Mouse (Mus musculus): ENCODE measurements at regions not wholly inside any gene's neighbourhood (a gene's known extent, or its start where the extent isn't known, plus 50 kb on each side); places are given as distances from the start of the nearest gene placed in this dataset.

DNA sequence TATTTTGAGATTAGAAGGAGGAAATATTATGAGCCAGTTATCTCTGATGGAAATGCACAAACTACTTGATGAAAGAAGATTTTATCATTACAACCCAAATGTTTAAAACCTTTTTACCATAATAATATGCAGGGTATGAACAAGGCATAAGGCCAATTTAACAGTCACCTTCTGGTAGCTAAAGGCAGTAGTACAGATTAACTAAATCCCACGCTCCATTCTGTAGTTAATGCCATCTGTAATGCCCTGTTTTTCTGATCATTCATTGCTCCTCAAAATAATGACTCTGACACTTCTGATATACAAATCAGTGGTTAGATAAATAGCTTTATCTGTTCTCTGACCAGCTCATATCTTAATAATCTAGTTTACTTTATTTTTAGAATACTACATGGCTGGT lies 987.8 kb downstream of the Pcdh7 start:
- DNase-seq, result no peak

DNA sequence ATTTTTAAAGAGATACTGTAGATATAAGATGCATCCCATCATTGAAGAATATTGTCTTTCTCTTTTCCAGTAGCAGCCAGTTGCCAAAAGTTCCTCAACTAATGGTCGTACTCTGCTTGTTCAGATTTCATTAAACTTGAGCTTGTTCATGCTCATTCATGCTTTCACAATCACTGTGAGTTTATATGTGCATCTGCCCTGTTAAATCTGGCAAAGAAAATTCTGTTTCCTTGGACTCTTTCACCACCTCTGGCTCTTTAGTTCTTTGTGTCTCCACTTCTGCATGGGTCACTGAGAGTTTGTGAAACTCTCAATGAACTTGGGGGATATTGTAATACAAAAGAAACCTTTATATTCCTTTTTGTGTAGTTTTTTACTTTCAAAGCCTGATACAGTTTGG lies 994.6 kb downstream of the Pcdh7 start:
- DNase-seq, result no peak

DNA sequence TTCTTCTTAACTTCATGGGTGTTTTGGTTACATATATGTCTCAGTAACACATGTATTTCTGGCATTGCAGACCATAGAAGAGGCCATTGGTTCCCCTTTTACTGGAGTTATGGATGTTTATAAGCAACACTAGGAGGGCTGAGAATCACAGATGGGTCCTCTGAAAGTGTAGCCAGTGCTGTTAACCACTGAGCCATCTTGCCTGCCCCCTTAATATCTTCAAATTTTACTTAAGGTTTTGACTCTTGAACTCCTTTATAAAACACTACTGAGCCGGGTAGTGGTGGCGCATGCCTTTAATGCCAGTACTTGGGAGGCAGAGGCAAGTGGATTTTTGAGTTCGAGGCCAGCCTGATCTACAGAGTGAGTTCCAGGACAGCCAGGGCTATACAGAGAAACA lies 1015.6 kb downstream of the Pcdh7 start:
- no peak for DNase-seq

DNA sequence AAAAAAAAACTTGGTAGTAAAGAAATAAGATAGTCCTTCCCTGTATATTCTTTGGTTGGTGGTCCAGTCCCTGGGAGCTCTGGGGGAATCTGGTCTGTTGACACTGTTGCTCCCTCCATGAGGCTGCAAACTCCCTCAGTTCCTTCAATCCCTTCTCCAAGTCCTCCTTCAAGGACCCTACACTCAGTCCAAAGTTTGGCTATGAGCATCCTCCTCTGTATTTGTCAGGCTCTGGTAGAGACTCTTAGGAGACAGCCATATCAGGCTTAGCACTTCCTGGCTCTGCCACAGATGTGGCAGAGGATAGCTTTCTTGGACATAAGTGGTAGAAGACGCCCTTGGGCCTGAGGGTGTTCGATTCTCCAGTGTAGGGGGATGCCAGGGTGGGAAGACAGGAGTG lies 1016.2 kb downstream of the Pcdh7 start:
- no peak for DNase-seq

DNA sequence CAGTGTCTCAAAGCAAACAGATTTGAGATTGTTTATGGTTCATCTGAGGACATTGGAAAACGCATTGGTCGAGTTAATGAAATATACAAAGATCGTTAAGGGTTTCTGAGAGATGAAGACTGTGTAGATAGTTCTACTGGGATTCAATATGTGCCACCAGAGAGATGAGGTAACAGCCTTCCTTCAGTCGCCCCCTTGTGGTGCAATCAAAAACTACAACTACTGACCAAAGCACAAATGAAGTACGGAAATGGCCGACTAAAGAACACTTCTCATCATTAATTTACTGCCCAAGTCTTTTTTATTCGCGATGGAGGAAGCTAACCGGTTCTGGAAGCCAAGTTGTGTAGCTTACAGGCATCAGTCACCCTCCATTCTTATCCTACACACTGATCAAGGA lies 1018.8 kb downstream of the Pcdh7 start:
- peak; percentile 18 for DNase-seq

DNA sequence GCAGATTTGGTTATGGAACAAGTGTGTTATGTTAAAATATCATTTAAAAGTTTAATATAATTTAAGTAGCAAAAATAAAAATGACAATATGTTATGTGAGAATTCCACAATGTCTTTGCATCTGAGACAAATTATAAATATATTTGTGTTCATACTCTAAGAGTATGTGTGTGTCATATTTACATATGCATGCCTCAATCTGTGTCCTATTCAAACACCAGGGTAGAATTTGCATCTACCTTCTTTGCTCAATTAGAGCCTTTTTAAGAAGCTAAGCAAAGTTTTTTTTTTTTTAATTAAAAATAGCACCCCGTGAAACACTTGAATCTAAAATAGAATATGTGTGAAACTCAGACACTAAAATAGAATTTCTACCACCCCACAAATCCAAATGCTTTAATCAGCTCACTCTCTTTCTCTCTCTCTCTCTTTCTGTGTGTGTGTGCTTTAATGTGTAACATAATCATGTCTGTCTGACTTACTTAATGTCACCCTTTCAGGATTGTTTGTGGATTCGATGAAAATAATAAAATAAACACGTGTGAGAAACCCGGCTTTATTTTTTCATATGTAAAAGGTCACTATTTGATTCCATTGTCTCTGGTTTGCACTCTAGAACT lies 1019.6 kb downstream of the Pcdh7 start:
- no peak for DNase-seq

DNA sequence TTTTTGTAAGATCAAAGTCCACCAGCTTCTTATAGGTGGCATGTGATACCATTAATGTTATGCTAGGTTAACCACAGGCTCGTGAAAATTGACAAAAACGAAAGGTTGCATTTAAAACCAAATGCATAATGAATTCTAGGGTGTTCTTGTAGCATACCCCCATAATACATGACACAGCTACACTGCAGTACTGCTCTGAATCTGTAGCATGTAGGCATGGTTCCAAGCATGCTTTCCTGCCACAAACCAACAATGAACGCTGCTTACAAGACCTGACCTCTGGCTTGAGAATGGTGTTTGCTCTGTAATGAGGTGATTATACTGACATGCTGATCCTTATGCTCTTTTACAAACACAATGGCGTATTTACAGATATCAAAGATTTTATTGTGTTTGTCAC lies 1020.3 kb downstream of the Pcdh7 start:
- DNase-seq, result no peak

DNA sequence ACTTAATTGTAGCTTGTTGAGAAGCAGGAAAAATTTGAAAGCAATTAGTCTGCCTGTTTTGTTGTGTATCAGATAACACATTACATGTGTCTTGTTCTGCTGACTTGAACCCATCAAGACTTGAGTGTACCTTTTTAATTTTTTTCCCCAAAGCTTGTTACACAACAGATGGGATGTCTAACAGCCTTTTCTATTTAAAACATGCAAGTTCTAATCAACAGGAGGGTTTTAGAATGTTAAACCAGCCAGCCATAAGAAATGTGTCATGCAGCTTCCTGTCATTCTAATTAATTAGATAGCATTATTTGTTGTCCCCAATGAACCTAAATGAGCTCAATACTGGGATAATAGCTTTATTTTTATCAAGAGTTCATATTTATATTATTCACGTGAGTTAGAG lies 1023.0 kb downstream of the Pcdh7 start:
- no peak for DNase-seq

DNA sequence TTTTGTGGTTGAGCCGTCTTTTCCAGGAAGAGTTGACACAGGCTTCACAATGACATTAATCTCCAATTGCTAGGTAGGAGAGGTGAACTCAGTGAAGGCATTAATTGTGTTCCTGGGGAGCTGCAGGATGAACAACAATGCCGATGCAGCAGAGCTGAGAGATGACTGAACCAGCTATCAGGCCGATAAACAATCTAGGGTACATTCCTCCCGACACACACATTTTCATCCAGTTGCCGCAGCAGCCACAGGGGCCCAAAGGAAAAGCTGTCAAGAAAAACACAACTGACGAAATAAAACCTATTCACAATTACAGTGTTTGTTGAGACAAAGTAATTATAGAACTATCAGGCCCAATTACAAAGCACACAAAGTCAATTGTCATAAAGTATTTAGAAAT lies 1029.9 kb downstream of the Pcdh7 start:
- DNase-seq, result no peak

DNA sequence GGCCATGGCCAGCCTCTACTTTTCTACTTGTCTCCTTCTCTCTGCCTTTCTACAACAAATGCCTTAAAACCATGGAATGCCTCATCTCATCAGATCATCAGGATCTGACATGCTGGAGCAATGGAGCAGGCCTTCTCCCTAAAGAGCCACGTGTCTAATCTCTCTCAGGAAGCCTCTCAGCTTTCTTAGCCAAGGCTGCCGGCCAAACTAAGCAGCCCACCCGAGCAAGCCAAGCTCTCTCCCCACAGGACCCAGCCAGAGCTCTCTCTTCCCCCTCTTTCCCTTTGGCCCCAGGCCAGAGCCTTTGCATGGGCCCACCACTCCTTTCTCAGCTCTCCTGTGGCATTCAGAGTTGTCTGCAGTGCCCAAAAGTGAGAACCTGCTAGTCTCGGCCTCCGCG lies 1034.0 kb downstream of the Pcdh7 start:
- no peak for DNase-seq
